Mouse (Mus musculus): ENCODE data around the gene Gm12216. TPM values are rescaled to one million over a fixed set of nuclear protein-coding genes. Genes with fewer than 3 reads are reported as not detected.
"Not testable (repeated sequence)": the region's sequence is repeated elsewhere in the genome, so short reads cannot be mapped to it uniquely, and the experiment has no call there.

Gm12216 gene
- polyA plus RNA-seq, 1 experiment from 2014 or later: 24.2 TPM

- DNase-seq (ENCODE audit: low spot score): no peak
Measured at GRCm38 (mm10) chr11:53771001-53771744, 87.9 kb downstream of the Gm12216 start.

GRCm38 (mm10) chr11:53770125-53770791 lies 88.8 kb downstream of the Gm12216 start:
- peak; percentile 71 for DNase-seq (ENCODE audit: low spot score)

GRCm38 (mm10) chr11:53769760-53770124 lies 89.3 kb downstream of the Gm12216 start, which contains the start of gene Irf1:
Gene Irf1, plus strand, starts transcription at chr11:53770014.
- peak; percentile 95 for DNase-seq (ENCODE audit: low spot score)

- DNase-seq (ENCODE audit: low spot score): no peak
Measured at GRCm38 (mm10) chr11:53769185-53769576, 89.9 kb downstream of the Gm12216 start.

DNA sequence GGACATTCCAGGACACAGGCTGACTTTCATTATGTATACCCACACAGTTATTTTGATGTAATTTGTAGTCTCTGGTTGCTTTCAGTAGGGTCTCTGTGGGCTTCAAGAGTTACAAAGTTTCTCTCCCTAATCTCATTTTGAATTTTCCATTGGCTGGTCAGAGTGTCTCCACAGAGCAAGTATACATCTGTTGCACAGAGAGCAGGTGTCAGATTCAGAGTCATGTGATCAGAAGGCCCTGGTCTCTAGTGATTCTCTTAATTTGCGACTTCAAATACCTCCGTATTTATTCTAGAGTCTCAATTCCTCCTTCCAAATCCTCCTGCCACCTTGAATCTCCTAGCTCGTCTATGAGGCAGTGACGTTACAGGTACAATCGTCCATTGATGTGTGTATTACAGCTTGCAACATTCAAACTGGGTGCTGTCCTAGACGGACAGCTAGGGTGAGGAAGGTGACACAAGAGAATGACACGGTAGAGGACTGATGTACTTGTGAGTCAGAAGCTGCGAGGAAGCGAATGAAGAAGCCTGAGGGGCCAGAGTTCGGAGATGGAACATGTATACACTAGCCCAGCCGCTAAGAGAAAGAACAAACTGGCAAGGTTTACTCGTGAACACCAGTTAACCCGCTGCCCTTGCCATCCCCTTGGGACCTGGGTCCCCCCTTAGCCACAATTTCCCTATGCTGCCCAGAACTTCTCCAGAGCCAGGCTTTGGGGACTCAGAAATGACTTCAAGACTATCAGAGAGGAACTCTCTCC lies 90.5 kb downstream of the Gm12216 start:
- no peak for DNase-seq (ENCODE audit: low spot score)

DNA sequence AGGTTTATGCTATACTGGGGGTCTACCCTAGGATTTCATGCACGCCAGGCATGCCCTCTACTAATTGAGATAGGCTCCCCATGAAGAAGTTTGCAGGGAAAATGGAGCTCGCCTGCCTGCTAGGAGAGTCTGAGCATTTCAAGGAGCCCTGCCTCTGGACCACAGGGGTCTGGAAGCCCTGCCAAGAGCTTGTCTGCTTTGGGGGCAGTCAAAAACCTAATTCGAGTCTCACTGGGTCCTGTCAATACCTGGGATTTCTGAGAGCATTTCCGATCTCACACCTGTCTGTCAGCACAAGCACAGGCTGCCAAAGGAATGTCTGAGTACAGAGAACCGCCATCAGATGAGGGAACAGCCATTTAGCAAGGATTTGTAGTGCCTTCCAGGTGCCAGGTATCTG lies 94.5 kb downstream of the Gm12216 start:
- no peak for DNase-seq (ENCODE audit: low spot score)

- peak; percentile 91 for DNase-seq (ENCODE audit: low spot score)
Measured at GRCm38 (mm10) chr11:53763496-53764140, 95.4 kb downstream of the Gm12216 start.

GRCm38 (mm10) chr11:53762827-53763495 lies 96.1 kb downstream of the Gm12216 start:
- peak; percentile 54 for DNase-seq (ENCODE audit: low spot score)

DNA sequence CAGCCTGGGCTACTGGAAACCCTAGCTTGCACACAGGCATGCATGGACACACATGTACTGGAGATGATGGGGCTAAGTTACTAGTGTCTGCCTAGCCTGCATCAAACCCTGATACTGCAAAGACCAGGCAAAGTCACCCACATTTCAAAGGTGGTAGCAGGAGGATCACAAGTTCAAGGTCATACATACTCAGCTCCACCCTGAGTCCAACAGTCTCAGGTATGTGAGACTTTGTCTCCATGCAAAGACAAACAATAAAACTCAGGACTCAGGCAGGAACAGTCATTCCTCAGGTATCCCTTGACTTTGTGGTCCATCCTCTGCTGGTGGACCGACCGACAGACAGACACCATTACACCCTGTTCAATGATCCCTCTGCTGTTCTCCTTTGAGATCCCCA lies 96.6 kb downstream of the Gm12216 start:
- DNase-seq (ENCODE audit: low spot score): no peak

- DNase-seq (ENCODE audit: low spot score): no peak
Measured at GRCm38 (mm10) chr11:53761822-53762221, 97.2 kb downstream of the Gm12216 start.

- no peak for DNase-seq (ENCODE audit: low spot score)
Measured at GRCm38 (mm10) chr11:53761284-53761683, 97.8 kb downstream of the Gm12216 start.

GRCm38 (mm10) chr11:53759545-53760406 lies 99.3 kb downstream of the Gm12216 start:
- no peak for DNase-seq (ENCODE audit: low spot score)

DNA sequence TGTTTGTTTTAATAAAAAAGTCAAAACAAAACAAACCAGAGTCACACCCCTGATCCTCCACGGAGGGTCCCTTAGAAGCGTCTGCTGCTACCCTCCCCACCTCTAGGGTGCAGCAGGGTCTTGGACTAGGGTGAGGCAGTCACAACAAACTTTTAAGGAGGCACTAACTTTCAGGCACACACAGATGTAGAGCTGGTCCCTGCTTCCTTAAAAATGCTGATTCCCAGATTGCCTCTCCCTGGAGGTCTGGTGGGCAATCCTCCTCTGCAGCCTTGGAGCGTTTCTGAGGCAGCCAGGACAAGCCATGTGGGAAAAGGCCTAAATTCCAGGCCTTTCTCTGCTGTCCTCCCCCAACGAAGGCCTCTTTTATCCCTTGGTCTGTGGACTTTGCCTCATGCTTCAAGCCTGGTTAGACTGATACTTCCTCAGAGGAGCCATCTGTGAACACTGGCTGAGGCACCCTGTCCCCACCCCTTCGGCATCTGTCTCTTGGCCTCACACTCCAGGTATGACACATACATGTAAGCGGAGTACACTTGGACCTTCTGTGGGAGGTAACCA lies 100.2 kb downstream of the Gm12216 start:
- peak; percentile 61 for DNase-seq (ENCODE audit: low spot score)

GRCm38 (mm10) chr11:53758033-53758432 lies 101.0 kb downstream of the Gm12216 start:
- not testable (repeated sequence) for DNase-seq (ENCODE audit: low spot score)

- DNase-seq (ENCODE audit: low spot score): no peak
Measured at GRCm38 (mm10) chr11:53757612-53758011, 101.4 kb downstream of the Gm12216 start.

- peak; percentile 69 for DNase-seq (ENCODE audit: low spot score)
Measured at GRCm38 (mm10) chr11:53755011-53755595, 104.0 kb downstream of the Gm12216 start.

GRCm38 (mm10) chr11:53749716-53750352 lies 109.2 kb downstream of the Gm12216 start:
- no peak for DNase-seq (ENCODE audit: low spot score)

DNA sequence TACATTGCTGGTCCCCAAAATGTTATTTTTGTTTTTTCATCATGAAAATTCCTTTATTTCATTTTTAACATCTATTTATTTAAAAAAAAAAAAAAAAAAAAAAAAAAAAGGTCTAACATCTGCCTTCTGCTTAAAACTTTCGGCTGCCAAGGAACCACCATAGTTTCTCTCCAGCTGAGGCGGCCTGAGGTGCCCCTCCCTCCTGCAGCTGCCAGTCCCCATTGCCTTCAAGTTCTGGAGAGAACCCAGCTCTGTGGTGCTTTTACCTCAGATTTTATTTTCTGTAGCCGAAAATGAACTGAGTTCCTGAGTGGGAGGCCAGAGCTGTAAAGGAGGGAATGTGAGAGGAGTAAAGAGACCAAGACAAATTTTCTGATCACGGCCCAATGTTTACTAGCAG lies 109.8 kb downstream of the Gm12216 start:
- DNase-seq (ENCODE audit: low spot score): peak; percentile 49

GRCm38 (mm10) chr11:53748614-53749013 lies 110.4 kb downstream of the Gm12216 start:
- DNase-seq (ENCODE audit: low spot score): no peak

Measured in thymus, postnatal 0 days (tissue).